Mouse (Mus musculus) erythroblast, embryonic 14.5 days (primary cell): ENCODE data around the gene Aldh1a2.

Experiments used
- GATA1 ChIP-seq: IDR thresholded peaks from 2 replicates; pipeline ENCODE4 v1.6.1; 2012; ENCODE audit warnings: low read length, inconsistent platforms, mixed read lengths
- TAL1 ChIP-seq: IDR thresholded peaks from 3 replicates; pipeline ENCODE4 v1.6.1; 2012; ENCODE audit warnings: low read length, inconsistent platforms, mixed read lengths

DNA sequence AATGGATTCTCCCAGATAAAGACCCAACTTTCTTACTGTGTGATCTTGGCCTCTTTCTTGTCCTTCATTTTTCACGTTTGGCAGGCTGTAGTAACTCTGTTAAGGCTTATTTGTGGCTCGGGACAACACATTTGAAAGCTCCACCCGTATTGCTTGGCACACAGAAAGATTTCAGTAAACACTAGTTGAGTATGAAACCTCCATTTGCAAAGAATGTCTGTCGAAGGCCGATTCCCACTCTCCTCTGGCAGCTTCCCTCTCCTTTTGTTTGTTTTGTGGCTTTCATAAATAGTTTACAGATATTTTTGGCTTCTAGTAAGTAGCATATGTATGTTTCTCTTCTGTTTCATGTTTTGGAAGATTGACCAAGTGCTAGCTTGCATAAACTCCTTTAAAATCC, 54.1 kb downstream of the Aldh1a2 start:
- TF ChIP-seq GATA1 (no peak), TAL1 (no peak)
